Mouse (Mus musculus): ENCODE data around the gene Lrg1. TPM values are rescaled to one million over a fixed set of nuclear protein-coding genes. Genes with fewer than 3 reads are reported as not detected.
A peak's percentile ranks its signal among the peaks of the same experiment; 100 is the strongest.
"Not testable (repeated sequence)": the region's sequence is repeated elsewhere in the genome, so short reads cannot be mapped to it uniquely, and the experiment has no call there.

Lrg1 gene
- total RNA-seq, 2 experiments from 2014 or later = 13.4 to 24.9 TPM

- DNase-seq = peak; percentile 91
These were observed 12.4 kb downstream of the Lrg1 start, which contains the start of gene Plin4 for GRCm38 (mm10) chr17:56109219-56110051. Gene Plin4 (minus strand): TSS chr17:56109803.

- peak; percentile 94 for DNase-seq
These were observed 13.3 kb downstream of the Lrg1 start for GRCm38 (mm10) chr17:56108334-56109044.

- no peak for DNase-seq
These were observed 14.1 kb downstream of the Lrg1 start for GRCm38 (mm10) chr17:56107736-56108135.

GRCm38 (mm10) chr17:56106981-56107380 lies 14.8 kb downstream of the Lrg1 start:
- DNase-seq = no peak

- DNase-seq = not testable (repeated sequence)
These were observed 15.4 kb downstream of the Lrg1 start for GRCm38 (mm10) chr17:56106436-56106835.

GRCm38 (mm10) chr17:56104821-56105220 lies 17.0 kb downstream of the Lrg1 start:
- not testable (repeated sequence) for DNase-seq

GRCm38 (mm10) chr17:56103465-56104285 lies 18.1 kb downstream of the Lrg1 start:
- peak; percentile 40 for DNase-seq

- DNase-seq = no peak
These were observed 18.9 kb downstream of the Lrg1 start for GRCm38 (mm10) chr17:56102927-56103326.

- no peak for DNase-seq
These were observed 19.6 kb downstream of the Lrg1 start for GRCm38 (mm10) chr17:56102158-56102557.

GRCm38 (mm10) chr17:56100811-56101210 lies 21.0 kb downstream of the Lrg1 start:
- DNase-seq = peak; percentile 76

GRCm38 (mm10) chr17:56098711-56099572 lies 22.9 kb downstream of the Lrg1 start:
- peak; percentile 72 for DNase-seq

- DNase-seq = no peak
These were observed 23.6 kb downstream of the Lrg1 start for GRCm38 (mm10) chr17:56098180-56098579.

GRCm38 (mm10) chr17:56096883-56097282 lies 24.9 kb downstream of the Lrg1 start:
- no peak for DNase-seq

- no peak for DNase-seq
These were observed 29.0 kb downstream of the Lrg1 start for GRCm38 (mm10) chr17:56092794-56093193.

GRCm38 (mm10) chr17:56092312-56092711 lies 29.5 kb downstream of the Lrg1 start:
- DNase-seq = no peak

- DNase-seq = no peak
These were observed 40.8 kb downstream of the Lrg1 start for GRCm38 (mm10) chr17:56080781-56081585.

GRCm38 (mm10) chr17:56079921-56080320 lies 41.9 kb downstream of the Lrg1 start:
- DNase-seq = no peak

- DNase-seq = peak; percentile 100
These were observed 42.7 kb downstream of the Lrg1 start, which contains the start of gene Hdgfl2 for GRCm38 (mm10) chr17:56078880-56079795. Gene Hdgfl2 (plus strand): TSS chr17:56079634.

GRCm38 (mm10) chr17:56078361-56078760 lies 43.4 kb downstream of the Lrg1 start:
- not testable (repeated sequence) for DNase-seq
